Mouse (Mus musculus) small intestine, adult 2 months (tissue): ENCODE results near the gene Ccdc42. TPM values are rescaled to one million over a fixed set of nuclear protein-coding genes. Genes with fewer than 3 reads are reported as not detected.

Experiments
- H3K27ac ChIP-seq: fragments of 200-500 bp; 2 replicates; pipeline ENCODE4 v1.5.1; 2012; ENCODE audit warnings: low read depth, low read length, control low read depth, inconsistent platforms; ENCODE audit not compliant: insufficient read depth
- H3K27me3 ChIP-seq: fragments of 200-500 bp; 2 replicates; pipeline ENCODE4 v1.6.1; 2012; ENCODE audit warnings: mild to moderate bottlenecking, moderate library complexity, low read length, inconsistent platforms; ENCODE audit not compliant: control insufficient read depth, insufficient read depth
- H3K36me3 ChIP-seq: fragments of 200-500 bp; 2 replicates; pipeline ENCODE4 v1.6.1; 2012; ENCODE audit warnings: mild to moderate bottlenecking, low read length, control low read depth, inconsistent platforms; ENCODE audit not compliant: control insufficient read depth, insufficient read depth
- H3K4me1 ChIP-seq: fragments of 200-500 bp; 2 replicates; pipeline ENCODE4 v1.6.1; 2012; ENCODE audit warnings: low read length, inconsistent platforms, mixed read lengths; ENCODE audit not compliant: control insufficient read depth, insufficient read depth, insufficient read length
- H3K4me3 ChIP-seq: fragments of 200-500 bp; 2 replicates; pipeline ENCODE4 v1.5.1; 2012; ENCODE audit warnings: low read depth, mild to moderate bottlenecking, control low read depth, inconsistent platforms, low read length, moderate library complexity
- CTCF ChIP-seq: fragments of 200-500 bp; IDR thresholded peaks from 2 replicates; pipeline ENCODE4 v1.5.1; 2012; ENCODE audit warnings: low read depth, mild to moderate bottlenecking, control low read depth, inconsistent platforms, low read length, moderate library complexity, mixed read lengths; ENCODE audit not compliant: insufficient replicate concordance, insufficient read length; ENCODE audit errors: extremely low read depth
- POLR2A ChIP-seq: fragments of 200-500 bp; IDR thresholded peaks from 2 replicates; pipeline ENCODE4 v1.6.1; 2012; ENCODE audit warnings: low read depth, mild to moderate bottlenecking, control low read depth, inconsistent platforms, low read length, moderate library complexity
- WGBS: fragments of 180-500 bp; shearing (Covaris S2); methylation state at CpG from one replicate; pipeline ENCODE4 v1.1.7; 2018; 5-methylcytosine and 5-hydroxymethylcytosine counted together
- polyA plus RNA-seq: library from polyadenylated mRNA; depleted of rRNA; stranded (reverse); fragments of >200 nt; gene quantifications from 2 replicates; pipeline ENCODE4 v1.2.3, GENCODE M21; 2012

Gene Ccdc42
- polyA plus RNA-seq, 1 experiment: 1.6 TPM

- H3K4me3 ChIP-seq: peak overlapping the region; percentile 41
- 17% methylated on average over 17 of the region's 17 CpGs for WGBS
- no peak overlapping the region for H3K27ac ChIP-seq
- peak; percentile 56; the same call in 1 of the 2 replicates for TF ChIP-seq CTCF
- no peak for TF ChIP-seq POLR2A
- H3K36me3 ChIP-seq: no peaks in the 10 kb centered on the region
- H3K4me1 ChIP-seq: peaks cover 12% of the 10 kb centered on the region
- no peaks in the 10 kb centered on the region for H3K27me3 ChIP-seq
Observed at GRCm38 (mm10) chr11:68566447-68567059, 20.3 kb upstream of the Ccdc42 start.

- no peak overlapping the region for H3K27ac ChIP-seq
- peaks cover 5% of the 10 kb centered on the region for H3K4me1 ChIP-seq
- H3K4me3 ChIP-seq: no peak overlapping the region
- 78% methylated on average over 5 of the region's 5 CpGs for WGBS
- H3K36me3 ChIP-seq: no peaks in the 10 kb centered on the region
- H3K27me3 ChIP-seq: peaks cover 5% of the 10 kb centered on the region; the same call in 1 of the 2 replicates
- TF ChIP-seq POLR2A (no peak), CTCF (no peak)
Observed at GRCm38 (mm10) chr11:68570861-68571260, 16.0 kb upstream of the Ccdc42 start.

DNA sequence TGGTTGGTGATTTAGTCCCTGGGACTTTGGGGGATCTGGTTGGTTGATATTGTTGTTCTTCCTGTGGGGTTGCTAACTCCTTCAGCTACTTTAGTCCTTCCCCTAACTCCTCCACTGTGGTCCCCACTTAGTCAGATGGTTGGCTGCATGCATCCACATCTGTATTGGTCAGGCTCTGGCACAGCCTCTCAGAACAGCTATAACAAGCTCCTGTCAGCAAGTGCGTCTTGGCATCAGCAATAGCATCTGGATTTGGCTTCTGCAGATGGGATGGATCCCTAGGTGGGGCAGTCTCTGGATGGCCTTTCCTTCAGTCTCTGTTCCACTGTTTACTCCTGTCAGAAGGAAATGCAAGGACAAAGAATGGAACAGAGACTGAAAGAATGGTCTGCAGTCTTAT lies 9.7 kb upstream of the Ccdc42 start:
- Histone ChIP-seq H3K27ac (no peak overlapping the region), H3K27me3 (peaks cover under 1% of the 10 kb centered on the region), H3K36me3 (no peaks in the 10 kb centered on the region), H3K4me1 (no peaks in the 10 kb centered on the region; the same call in 1 of the 2 replicates), H3K4me3 (no peak overlapping the region)
- TF ChIP-seq CTCF: no peak
- no peak for TF ChIP-seq POLR2A
- 63% methylated on average over 1 of the region's 1 CpGs for WGBS

- Histone ChIP-seq H3K4me3 (no peak overlapping the region), H3K4me1 (no peaks in the 10 kb centered on the region; the same call in 1 of the 2 replicates), H3K27ac (no peak overlapping the region), H3K36me3 (no peaks in the 10 kb centered on the region), H3K27me3 (no peaks in the 10 kb centered on the region; the same call in none of the 2 replicates)
- WGBS: 24% methylated on average over 9 of the region's 9 CpGs
- no peak for TF ChIP-seq CTCF
- no peak for TF ChIP-seq POLR2A
Observed at GRCm38 (mm10) chr11:68579462-68579881, 7.3 kb upstream of the Ccdc42 start.

- H3K27ac ChIP-seq: no peak overlapping the region
- H3K36me3 ChIP-seq: no peaks in the 10 kb centered on the region
- no peaks in the 10 kb centered on the region; the same call in none of the 2 replicates for H3K27me3 ChIP-seq
- H3K4me1 ChIP-seq: no peaks in the 10 kb centered on the region; the same call in 1 of the 2 replicates
- WGBS: 72% methylated on average over 6 of the region's 6 CpGs
- no peak overlapping the region for H3K4me3 ChIP-seq
- no peak for TF ChIP-seq CTCF
- no peak for TF ChIP-seq POLR2A
Observed at GRCm38 (mm10) chr11:68580566-68580965, 6.3 kb upstream of the Ccdc42 start.

DNA sequence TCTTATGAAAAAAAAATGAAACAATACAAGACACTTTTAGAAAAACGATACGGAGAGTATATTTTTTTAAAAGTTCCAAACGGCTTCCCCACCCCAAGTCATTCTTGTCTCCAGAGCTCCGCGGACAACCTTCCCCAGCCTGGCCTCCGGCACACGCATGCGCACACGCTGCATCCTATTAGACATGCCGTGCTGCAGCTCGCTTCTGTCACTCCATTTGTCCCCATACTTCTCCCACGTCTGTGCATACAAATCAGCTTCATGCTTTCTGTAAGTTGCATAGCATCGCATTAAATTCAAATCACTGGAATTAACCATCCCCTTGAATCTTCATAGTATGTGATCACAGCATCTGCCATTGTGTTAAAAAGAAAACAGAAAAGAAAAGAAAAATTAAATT lies 3.6 kb upstream of the Ccdc42 start:
- no peak for TF ChIP-seq CTCF
- no peak for TF ChIP-seq POLR2A
- Histone ChIP-seq H3K27me3 (no peaks in the 10 kb centered on the region; the same call in 1 of the 2 replicates), H3K4me3 (no peak overlapping the region)

GRCm38 (mm10) chr11:68583906-68584480 lies 2.8 kb upstream of the Ccdc42 start:
- no peak for TF ChIP-seq POLR2A
- no peak for TF ChIP-seq CTCF
- no peaks in the 10 kb centered on the region for H3K27me3 ChIP-seq
- 69% methylated on average over 8 of the region's 8 CpGs for WGBS
- H3K36me3 ChIP-seq: no peaks in the 10 kb centered on the region
- no peak overlapping the region for H3K27ac ChIP-seq
- H3K4me1 ChIP-seq: no peaks in the 10 kb centered on the region; the same call in 1 of the 2 replicates
- no peak overlapping the region for H3K4me3 ChIP-seq

More for the DNA sequence above, 3.6 kb upstream of the Ccdc42 start:
- Histone ChIP-seq H3K4me1 (no peaks in the 10 kb centered on the region; the same call in 1 of the 2 replicates), H3K36me3 (no peaks in the 10 kb centered on the region), H3K27ac (no peak overlapping the region)
- WGBS: 88% methylated on average over 13 of the region's 13 CpGs
